Mouse (Mus musculus): ENCODE measurements around the gene Prex1.

Prex1 gene

DNA sequence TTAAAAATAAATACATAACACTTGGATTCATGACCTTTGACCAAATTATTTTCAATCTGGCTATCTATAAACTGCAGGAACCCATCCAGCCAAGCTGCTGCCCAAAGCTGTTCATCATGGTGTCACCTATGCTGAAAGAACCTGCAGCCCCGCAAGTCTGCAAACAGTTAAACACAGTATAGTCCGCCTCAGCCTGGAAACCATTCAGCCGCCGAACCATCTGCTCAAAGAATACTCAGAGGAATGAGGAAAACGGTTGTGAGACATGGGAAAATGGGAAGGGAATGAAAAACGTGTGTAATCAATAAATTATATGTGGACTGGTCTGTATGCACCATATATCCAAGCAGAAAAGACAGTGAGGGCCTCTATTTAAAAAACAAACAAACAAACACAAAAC, 13.3 kb upstream of the Prex1 start:
- no peak for DNase-seq (ENCODE audit: extremely low spot score)

- no peak for DNase-seq (ENCODE audit: extremely low spot score)
These were observed 6.8 kb upstream of the Prex1 start for GRCm38 (mm10) chr2:166720416-166720815.

DNA sequence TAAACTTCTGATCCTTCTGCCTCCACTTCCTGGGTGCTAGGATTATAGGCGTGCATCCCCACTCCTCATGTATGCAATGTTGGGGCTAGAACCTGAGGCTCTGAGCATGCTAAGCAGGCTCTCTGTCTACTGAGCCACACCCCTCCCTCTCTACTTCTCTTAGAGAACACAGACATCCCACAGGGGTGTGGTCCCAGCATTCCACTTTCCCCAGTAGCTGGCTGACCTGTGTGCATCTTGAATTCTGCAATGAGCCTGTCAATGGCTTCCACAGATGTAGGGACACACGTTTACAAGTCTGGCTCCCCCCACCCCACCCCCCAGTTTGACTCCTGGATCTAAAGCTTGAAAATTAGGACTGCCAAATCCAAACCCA, 6.3 kb upstream of the Prex1 start:
- no peak for DNase-seq (ENCODE audit: extremely low spot score)

GRCm38 (mm10) chr2:166719301-166719929, 5.8 kb upstream of the Prex1 start:
- no peak for DNase-seq (ENCODE audit: extremely low spot score)

DNA sequence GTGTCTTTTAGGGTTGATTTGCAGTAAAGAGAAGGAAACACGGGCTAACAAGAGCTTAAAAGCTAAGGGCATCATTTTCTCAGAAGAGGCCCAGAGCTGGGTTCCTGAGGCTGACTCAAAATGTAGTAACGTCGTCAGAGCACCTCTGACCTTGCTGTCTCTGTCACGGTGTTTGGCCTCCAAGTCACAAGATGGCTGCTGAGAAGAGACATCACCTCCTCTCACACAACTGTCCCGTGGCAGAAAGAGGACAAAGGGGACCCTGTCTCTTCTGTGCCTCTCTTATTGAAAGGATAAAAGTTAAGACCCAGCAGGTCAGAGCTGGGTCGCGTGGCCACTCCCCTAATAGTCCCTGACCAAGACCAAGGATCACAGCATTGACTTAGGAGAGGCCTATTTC, 2.4 kb upstream of the Prex1 start:
- DNase-seq (ENCODE audit: extremely low spot score): no peak

GRCm38 (mm10) chr2:166714427-166714699, 731 bp upstream of the Prex1 start:
- no peak for DNase-seq (ENCODE audit: extremely low spot score)

- no peak for DNase-seq (ENCODE audit: extremely low spot score)
These were observed 587 bp downstream of the Prex1 start for GRCm38 (mm10) chr2:166712801-166713689.

DNA sequence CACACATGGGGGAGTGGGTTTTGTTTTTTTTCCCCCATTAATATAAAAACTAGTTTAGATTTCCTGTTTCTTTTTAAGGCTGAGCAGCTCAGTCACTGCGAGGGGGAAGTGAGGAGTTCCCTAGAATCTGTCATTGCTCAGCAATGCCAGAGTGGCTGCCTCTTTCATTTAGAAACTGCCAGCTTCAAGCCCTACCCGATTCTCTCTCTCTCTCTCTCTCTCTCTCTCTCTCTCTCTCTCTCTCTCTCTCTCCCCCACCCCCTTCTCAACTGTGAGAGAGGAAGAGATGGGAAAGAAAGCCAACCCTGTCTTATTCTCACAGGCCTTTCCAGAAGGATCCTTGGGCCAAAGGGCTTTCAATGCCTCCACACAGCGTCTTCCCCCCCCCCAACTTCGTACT, 1.3 kb downstream of the Prex1 start:
- DNase-seq (ENCODE audit: extremely low spot score): no peak

DNA sequence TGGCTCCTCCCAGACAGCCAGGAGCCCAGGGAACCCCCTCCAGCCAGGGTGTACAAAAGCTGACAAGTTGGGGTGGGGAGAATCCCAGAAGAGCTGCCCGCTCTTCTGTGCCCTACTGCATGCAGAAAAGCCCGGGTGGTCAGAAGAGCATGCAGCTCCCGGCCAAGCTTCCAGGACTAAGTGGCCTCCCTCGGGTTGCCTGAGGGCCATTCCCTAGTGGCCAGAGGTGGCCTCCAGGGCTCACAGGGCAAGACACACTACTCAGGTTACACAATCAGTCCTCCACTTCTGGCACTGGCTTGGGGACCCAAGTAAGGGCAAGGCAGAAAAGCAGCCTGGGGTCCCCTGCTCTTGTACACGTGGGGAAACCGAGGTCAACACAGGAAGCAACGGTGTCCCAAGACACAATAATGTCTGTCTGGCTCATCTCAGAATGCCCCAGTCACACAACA, 1.9 kb downstream of the Prex1 start:
- DNase-seq (ENCODE audit: extremely low spot score): no peak

GRCm38 (mm10) chr2:166709883-166710282, 3.7 kb downstream of the Prex1 start:
- no peak for DNase-seq (ENCODE audit: extremely low spot score)

- no peak for DNase-seq (ENCODE audit: extremely low spot score)
These were observed 5.3 kb downstream of the Prex1 start for GRCm38 (mm10) chr2:166708304-166708703.

DNA sequence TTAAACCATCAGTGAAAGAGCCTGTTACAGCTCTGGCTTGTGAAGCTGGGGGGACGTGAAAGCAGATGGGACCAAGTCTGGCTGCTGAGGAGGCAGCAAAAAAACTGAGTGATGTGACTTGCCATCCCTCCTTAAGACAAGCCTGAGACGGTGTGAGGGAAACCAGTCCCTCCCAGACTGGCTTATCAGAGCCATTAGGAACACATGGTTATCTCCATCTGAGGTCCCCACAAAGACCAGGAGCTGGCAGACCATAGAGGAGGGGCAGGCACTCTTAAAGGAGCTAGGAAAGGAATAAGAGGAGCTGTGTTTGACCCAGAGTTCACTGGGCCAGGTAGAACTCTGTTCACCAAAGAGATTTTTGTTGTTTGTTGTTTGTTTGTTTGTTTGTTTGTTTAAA, 7.1 kb downstream of the Prex1 start:
- DNase-seq (ENCODE audit: extremely low spot score): no peak

DNA sequence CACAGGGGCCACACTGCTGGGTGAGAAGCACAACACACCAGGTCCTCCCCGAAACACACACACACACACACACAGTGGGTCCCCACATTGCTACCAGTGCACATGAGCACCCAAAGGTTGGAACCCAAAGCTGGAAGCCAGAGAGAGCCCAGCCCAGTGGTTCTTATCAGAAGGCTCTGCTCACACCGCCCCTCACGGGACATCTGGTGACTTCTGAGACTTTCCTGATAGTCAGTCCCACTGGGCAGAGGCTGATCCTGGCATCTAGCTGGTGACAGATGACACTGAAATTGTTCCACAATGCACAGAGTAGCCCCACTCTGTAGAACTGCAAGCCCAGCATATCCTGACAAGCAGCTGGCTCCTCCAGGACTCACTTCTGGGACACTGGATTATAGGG, 10.1 kb downstream of the Prex1 start:
- DNase-seq (ENCODE audit: extremely low spot score): no peak

DNA sequence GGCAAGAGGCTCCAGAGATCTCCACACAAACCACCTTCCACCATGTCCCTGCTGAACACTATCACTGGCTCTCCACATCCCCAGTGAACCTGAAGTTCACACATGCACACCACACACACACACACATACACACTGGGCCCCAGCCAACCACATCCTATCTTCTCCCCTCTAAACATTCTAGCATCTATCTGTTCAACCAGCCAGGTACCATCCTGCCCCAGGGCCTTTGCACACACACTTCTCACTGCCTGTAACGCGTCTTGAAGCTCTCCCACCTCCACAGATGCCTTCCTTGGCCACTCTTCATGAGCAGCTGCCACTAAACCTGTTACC, 11.6 kb downstream of the Prex1 start:
- DNase-seq (ENCODE audit: extremely low spot score): no peak

GRCm38 (mm10) chr2:166701248-166702112, 12.2 kb downstream of the Prex1 start:
- no peak for DNase-seq (ENCODE audit: extremely low spot score)

GRCm38 (mm10) chr2:166700732-166701131, 12.9 kb downstream of the Prex1 start:
- DNase-seq (ENCODE audit: extremely low spot score): no peak

DNA sequence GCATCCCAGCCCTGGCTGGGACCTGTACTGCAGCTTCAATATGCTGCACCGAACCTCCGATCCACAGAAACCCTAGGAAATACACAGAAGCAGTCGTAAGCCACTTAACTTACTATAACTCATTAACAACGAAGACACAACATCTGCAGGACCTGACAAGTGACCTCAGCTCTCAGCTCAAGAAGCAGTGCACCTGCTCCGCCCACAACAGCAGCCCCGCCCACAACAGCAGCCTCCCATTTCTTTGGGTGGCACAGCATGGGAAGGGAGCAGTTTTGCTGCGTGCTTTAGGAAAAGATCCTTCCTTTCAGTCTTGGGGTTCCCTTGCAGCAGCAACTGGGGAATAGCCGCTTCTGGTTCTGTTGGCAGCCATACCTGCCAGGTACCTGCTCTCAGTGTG, 13.5 kb downstream of the Prex1 start:
- DNase-seq (ENCODE audit: extremely low spot score): no peak

GRCm38 (mm10) chr2:166699552-166699951, 14.1 kb downstream of the Prex1 start:
- DNase-seq (ENCODE audit: extremely low spot score): no peak

GRCm38 (mm10) chr2:166694616-166695015, 19.0 kb downstream of the Prex1 start:
- DNase-seq (ENCODE audit: extremely low spot score): no peak

GRCm38 (mm10) chr2:166693394-166693793, 20.2 kb downstream of the Prex1 start:
- DNase-seq (ENCODE audit: extremely low spot score): no peak

GRCm38 (mm10) chr2:166691602-166692509, 21.8 kb downstream of the Prex1 start:
- DNase-seq (ENCODE audit: extremely low spot score): no peak

DNA sequence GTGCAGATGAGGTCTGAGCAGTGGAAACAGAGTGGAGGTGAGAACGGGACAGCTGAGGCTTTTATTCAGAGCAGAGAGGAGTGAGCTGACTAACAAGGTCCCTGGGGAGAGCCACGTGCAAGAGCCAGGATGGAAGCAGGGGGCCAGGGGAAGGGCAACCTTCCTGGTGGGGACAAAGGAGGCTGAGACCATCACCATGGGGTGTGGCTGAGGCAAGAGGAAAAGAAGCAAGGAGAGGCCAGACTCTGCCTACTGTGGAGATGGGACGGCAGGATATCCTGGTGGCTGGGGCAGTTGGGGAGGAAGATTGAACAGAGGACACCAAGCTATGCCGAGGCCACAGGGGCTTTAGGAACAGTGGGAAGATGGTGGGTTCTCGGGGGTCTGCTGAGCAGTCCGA, 26.7 kb downstream of the Prex1 start:
- DNase-seq (ENCODE audit: extremely low spot score): no peak

Measured in embryo, embryonic 9.5 days (tissue).